Mouse (Mus musculus): ENCODE results near the gene Pigv. TPM values are rescaled to one million over a fixed set of nuclear protein-coding genes. Genes with fewer than 3 reads are reported as not detected.
"Not testable (repeated sequence)": the region's sequence is repeated elsewhere in the genome, so short reads cannot be mapped to it uniquely, and the experiment has no call there.

The Pigv gene
- total and polyA plus RNA-seq, 2 experiments from 2014 or later = 11.3 to 14.0 TPM

- H3K4me1 ChIP-seq (ENCODE audit: insufficient read depth, low read length) = no peaks in the 10 kb centered on the region
- 38% methylated on average over 7 of the region's 7 CpGs for WGBS
- H3K4me2 ChIP-seq (ENCODE audit: low read depth, low read length) = peak within 1 kb of the TSS; percentile 42
- no peaks in the 10 kb centered on the region for H3K27me3 ChIP-seq (ENCODE audit: insufficient read depth, low read length)
- peak within 1 kb of the TSS; percentile 58 for H3K27ac ChIP-seq
- ATAC-seq (peak; percentile 63; the same call in 1 of the 2 replicates), DNase-seq (ENCODE audit: low spot score) (peak; percentile 85)
- peak within 1 kb of the TSS; percentile 13 for H3K4me3 ChIP-seq (ENCODE audit: low read length)
- H3K9ac ChIP-seq (replicated peaks; ENCODE audit: low read length) = no peak within 1 kb of the TSS
- H3K9me3 ChIP-seq (ENCODE audit: low read length) = no peaks in the 10 kb centered on the region
- H3K36me3 ChIP-seq (ENCODE audit: insufficient read depth, low read length) = no peaks in the 10 kb centered on the region
- TF ChIP-seq CTCF (IDR thresholded peaks at IDR 0.05; ENCODE audit: low read depth) = peak; percentile 86
Measured at GRCm38 (mm10) chr4:133649989-133650699, 22.3 kb downstream of the Pigv start, which contains the start of gene Zdhhc18. TSS of gene Zdhhc18 (minus strand) at chr4:133650154.

DNA sequence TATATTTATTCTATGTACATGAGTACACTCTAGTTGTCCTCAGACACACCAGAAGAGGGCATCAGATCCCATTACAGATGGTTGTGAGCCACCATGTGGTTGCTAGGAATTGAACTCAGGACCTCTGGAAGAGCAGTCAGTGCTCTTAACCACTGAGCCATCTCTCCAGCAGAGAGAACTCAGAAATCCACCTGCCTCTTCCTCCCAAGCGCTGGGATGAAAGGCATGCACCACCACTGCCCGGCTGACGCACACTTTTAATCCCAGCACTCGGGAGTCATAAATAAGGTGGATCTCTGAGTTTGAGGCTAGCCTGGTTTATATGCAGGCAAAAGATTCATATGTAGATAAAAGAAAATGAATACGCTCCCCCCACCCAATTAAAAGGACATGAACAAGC lies 23.0 kb downstream of the Pigv start:
- not testable (repeated sequence) for H3K27ac ChIP-seq; H3K4me1 ChIP-seq (ENCODE audit: insufficient read depth, low read length); H3K36me3 ChIP-seq (ENCODE audit: insufficient read depth, low read length); ATAC-seq; H3K9me3 ChIP-seq (ENCODE audit: low read length); H3K9ac ChIP-seq (replicated peaks; ENCODE audit: low read length); DNase-seq (ENCODE audit: low spot score); H3K27me3 ChIP-seq (ENCODE audit: insufficient read depth, low read length)
- Histone ChIP-seq H3K4me3 (ENCODE audit: low read length) (peak overlapping the region; percentile 13; the same call in 1 of the 2 replicates), H3K4me2 (ENCODE audit: low read depth, low read length) (peak overlapping the region; percentile 42)
- 90% methylated on average over 5 of the region's 5 CpGs for WGBS

DNA sequence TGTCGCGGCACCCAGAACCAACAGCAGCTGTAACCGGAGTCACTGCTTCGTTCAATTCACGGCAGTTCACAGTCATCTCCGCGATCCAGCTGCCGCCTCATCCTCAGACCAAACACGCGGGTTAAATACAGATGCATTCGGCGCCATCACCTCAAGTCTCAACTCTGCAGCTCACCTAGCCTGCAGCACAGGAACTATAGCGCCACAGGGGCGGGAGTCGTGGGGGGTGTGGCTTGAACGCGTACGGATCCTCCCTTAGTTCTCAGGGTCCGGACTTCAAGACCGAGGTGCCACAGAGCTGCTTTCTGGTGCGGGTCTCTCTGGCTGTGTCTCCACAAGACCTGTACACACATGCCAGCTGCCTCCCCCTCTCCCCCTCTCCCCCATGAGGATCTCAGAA lies 26.8 kb downstream of the Pigv start:
- Histone ChIP-seq H3K4me2 (ENCODE audit: low read depth, low read length) (no peak overlapping the region), H3K9ac (replicated peaks; ENCODE audit: low read length) (no peak overlapping the region), H3K27me3 (ENCODE audit: insufficient read depth, low read length) (no peaks in the 10 kb centered on the region), H3K4me3 (ENCODE audit: low read length) (no peak overlapping the region), H3K9me3 (ENCODE audit: low read length) (0 out of 2 replicates have a peak, but pooled peaks cover 8% of the 10 kb centered on the region), H3K27ac (no peak overlapping the region), H3K4me1 (ENCODE audit: insufficient read depth, low read length) (no peaks in the 10 kb centered on the region), H3K36me3 (ENCODE audit: insufficient read depth, low read length) (no peaks in the 10 kb centered on the region)
- DNase-seq (ENCODE audit: low spot score) (no peak), ATAC-seq (no peak)
- 47% methylated on average over 21 of the region's 21 CpGs for WGBS
- TF ChIP-seq CTCF (IDR thresholded peaks at IDR 0.05; ENCODE audit: low read depth) = no peak

- Histone ChIP-seq H3K9me3 (ENCODE audit: low read length) (0 out of 2 replicates have a peak, but pooled peaks cover 8% of the 10 kb centered on the region), H3K36me3 (ENCODE audit: insufficient read depth, low read length) (no peaks in the 10 kb centered on the region), H3K27me3 (ENCODE audit: insufficient read depth, low read length) (no peaks in the 10 kb centered on the region), H3K4me1 (ENCODE audit: insufficient read depth, low read length) (no peaks in the 10 kb centered on the region), H3K4me2 (ENCODE audit: low read depth, low read length) (no peak overlapping the region), H3K27ac (no peak overlapping the region), H3K4me3 (ENCODE audit: low read length) (no peak overlapping the region), H3K9ac (replicated peaks; ENCODE audit: low read length) (no peak overlapping the region)
- ATAC-seq = no peak
- no peak for DNase-seq (ENCODE audit: low spot score)
- TF ChIP-seq CTCF (IDR thresholded peaks at IDR 0.05; ENCODE audit: low read depth) = peak; percentile 39; the same call in 1 of the 2 replicates
- WGBS = 90% methylated on average over 3 of the region's 3 CpGs
Measured at GRCm38 (mm10) chr4:133645195-133645594, 27.3 kb downstream of the Pigv start.

- DNase-seq (ENCODE audit: low spot score) (no peak), ATAC-seq (no peak)
- WGBS = 83% methylated on average over 5 of the region's 5 CpGs
- no peak for TF ChIP-seq CTCF (IDR thresholded peaks at IDR 0.05; ENCODE audit: low read depth)
- Histone ChIP-seq H3K9ac (replicated peaks; ENCODE audit: low read length) (no peak overlapping the region), H3K27ac (no peak overlapping the region), H3K4me3 (ENCODE audit: low read length) (no peak overlapping the region), H3K4me1 (ENCODE audit: insufficient read depth, low read length) (peaks cover 19% of the 10 kb centered on the region), H3K4me2 (ENCODE audit: low read depth, low read length) (no peak overlapping the region), H3K9me3 (ENCODE audit: low read length) (no peaks in the 10 kb centered on the region), H3K36me3 (ENCODE audit: insufficient read depth, low read length) (no peaks in the 10 kb centered on the region), H3K27me3 (ENCODE audit: insufficient read depth, low read length) (no peaks in the 10 kb centered on the region)
Measured at GRCm38 (mm10) chr4:133634043-133634410, 38.4 kb downstream of the Pigv start.

DNA sequence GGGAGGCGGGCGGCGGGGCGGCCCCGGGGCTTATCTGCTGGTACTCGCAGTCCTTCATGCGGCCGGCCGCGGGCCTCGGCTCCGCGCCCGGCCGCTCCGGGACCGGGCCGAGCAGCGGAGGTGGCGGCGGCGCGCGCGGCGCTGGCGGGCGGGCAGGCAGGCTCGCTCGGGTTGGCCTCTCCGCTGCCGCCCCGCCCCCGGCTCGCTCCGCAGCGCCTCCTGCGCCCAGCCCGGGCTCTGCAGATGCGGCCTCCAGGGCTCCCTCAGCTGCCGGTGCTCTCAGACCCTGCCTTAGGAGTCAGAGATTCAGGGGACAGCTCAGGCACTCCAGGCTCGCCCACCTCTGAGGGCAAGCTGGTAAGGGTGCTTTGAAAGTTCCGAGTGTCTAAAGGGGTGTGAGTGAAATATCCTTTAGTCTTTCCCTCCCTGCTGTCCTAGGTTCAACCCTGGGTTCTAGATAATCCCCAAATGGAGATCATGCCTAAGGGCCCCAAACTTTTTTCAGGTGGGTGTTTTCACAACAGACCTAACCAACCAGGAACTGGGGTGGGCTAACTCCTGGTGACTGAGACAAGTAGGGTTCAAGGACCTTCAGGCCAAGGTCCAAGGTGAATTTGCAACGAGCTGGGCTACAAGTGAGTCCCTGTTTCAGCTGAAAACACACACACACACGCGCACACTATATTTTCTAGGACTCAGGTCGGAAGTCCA lies 39.0 kb downstream of the Pigv start:
- Histone ChIP-seq H3K4me2 (ENCODE audit: low read depth, low read length) (peak overlapping the region; percentile 89), H3K4me3 (ENCODE audit: low read length) (peak overlapping the region; percentile 90), H3K4me1 (ENCODE audit: insufficient read depth, low read length) (peaks cover 19% of the 10 kb centered on the region), H3K27ac (peak overlapping the region; percentile 82), H3K27me3 (ENCODE audit: insufficient read depth, low read length) (no peaks in the 10 kb centered on the region), H3K9me3 (ENCODE audit: low read length) (no peaks in the 10 kb centered on the region), H3K36me3 (ENCODE audit: insufficient read depth, low read length) (no peaks in the 10 kb centered on the region), H3K9ac (replicated peaks; ENCODE audit: low read length) (peak overlapping the region; percentile 91)
- WGBS = 20% methylated on average over 19 of the region's 47 CpGs
- peak; percentile 61 for TF ChIP-seq CTCF (IDR thresholded peaks at IDR 0.05; ENCODE audit: low read depth)
- peak; percentile 91 for DNase-seq (ENCODE audit: low spot score)
- peak; percentile 92 for ATAC-seq
